Mouse (Mus musculus): ENCODE results near the gene Dock1. TPM values are rescaled to one million over a fixed set of nuclear protein-coding genes. Genes with fewer than 3 reads are reported as not detected.

Gene Dock1
- total RNA-seq, 1 experiment = 24.3 TPM

GRCm38 (mm10) chr7:134724841-134725240 is 54.4 kb downstream of the Dock1 start:
- in situ Hi-C loops (cut with MboI; ENCODE audit: low sequenced_read_pairs in 2 of 2, unreplicated experiment in 2 of 2) = no loop called here
- no peak overlapping the region for H3K4me3 ChIP-seq (ENCODE audit: insufficient read depth in 1 of 2, low read depth in 1 of 2, low read length in 2 of 2, poor library complexity in 1 of 2, severe bottlenecking in 1 of 2)
- no peak for DNase-seq (ENCODE audit: low read depth, low spot score)
- no peak overlapping the region for H3K27ac ChIP-seq (ENCODE audit: insufficient read depth, low read depth, low read length, poor library complexity, severe bottlenecking)
- no peaks in the 10 kb centered on the region for H3K9me3 ChIP-seq (ENCODE audit: control insufficient read depth, insufficient read depth, low read depth, low read length)
- H3K36me3 ChIP-seq (ENCODE audit: control insufficient read depth, insufficient read depth, low read length, poor library complexity, severe bottlenecking) = no peaks in the 10 kb centered on the region; the same call in 1 of the 2 replicates
- no peak overlapping the region for H3K9ac ChIP-seq (ENCODE audit: insufficient read depth, low read depth, low read length, poor library complexity, severe bottlenecking)
- TF ChIP-seq ZC3H11A (IDR thresholded peaks at IDR 0.05; ENCODE audit: borderline replicate concordance, low read depth, low read length) = no peak
- no peak for TF ChIP-seq ZNF384 (IDR thresholded peaks at IDR 0.05; ENCODE audit: low read depth, low read length)
- no peak for TF ChIP-seq CHD2 (IDR thresholded peaks at IDR 0.05; ENCODE audit: low read depth, low read length)
- no peak for TF ChIP-seq HCFC1 (IDR thresholded peaks at IDR 0.05; ENCODE audit: borderline replicate concordance, insufficient read depth, low read length)
- TF ChIP-seq MAFK (IDR thresholded peaks at IDR 0.05; ENCODE audit: insufficient read depth, low read depth, low read length) = no peak
- peaks cover 5 to 7% of the 10 kb centered on the region in 2 experiments; a peak in 3 of 4 replicates for H3K4me1 ChIP-seq (ENCODE audit: control insufficient read depth in 2 of 2, insufficient read depth in 2 of 2, low read length in 2 of 2, poor library complexity in 1 of 2)

DNA sequence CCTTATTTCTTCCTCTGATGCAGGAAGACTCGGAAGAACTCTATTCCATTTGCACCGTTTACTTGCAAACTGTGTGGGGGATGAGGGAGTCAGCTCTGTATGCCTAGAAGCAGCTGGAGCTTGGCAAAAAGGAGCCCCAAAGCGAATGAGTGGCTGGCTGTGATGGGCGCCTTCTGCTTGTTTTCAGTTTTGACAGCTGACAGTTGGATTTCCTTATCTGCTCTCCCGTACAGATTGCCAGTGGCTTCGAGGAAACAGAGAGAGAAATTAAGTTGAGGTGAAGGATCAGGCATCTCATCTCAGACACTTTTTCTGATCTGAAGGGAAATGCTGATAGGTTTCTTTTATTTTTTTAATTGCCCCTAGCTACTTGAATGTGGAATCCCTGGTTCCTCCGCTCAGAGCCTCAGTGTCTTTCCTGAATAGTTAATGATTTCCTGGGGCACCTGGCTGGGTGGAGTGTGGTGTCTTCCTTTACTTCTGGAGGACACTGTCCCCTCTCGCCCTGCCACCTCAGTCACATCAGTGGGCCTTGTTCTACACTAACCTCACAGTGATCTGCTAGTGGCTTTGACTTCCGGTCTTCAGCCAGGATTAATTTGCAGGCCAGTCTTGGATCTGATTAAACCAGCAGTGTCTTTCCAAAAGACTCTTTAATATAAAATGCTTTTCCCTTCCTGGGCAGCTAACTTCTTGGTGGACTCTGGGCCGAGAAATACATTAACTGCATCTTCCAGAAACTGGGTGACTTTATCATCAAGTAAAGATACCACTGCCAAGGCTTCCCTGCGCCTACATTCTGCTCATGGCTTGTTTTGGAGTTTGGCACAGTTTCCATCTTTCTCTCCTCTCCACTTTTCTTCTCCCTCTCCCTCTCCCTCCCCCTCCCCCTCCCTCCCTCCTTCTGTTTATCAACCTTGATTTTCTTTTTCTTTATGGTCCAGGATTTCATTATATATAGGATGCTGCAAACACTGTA is 55.4 kb downstream of the Dock1 start:
- Histone ChIP-seq H3K27ac (ENCODE audit: insufficient read depth, low read depth, low read length, poor library complexity, severe bottlenecking) (no peak overlapping the region), H3K9me3 (ENCODE audit: control insufficient read depth, insufficient read depth, low read depth, low read length) (no peaks in the 10 kb centered on the region), H3K4me1 (ENCODE audit: control insufficient read depth in 2 of 2, insufficient read depth in 2 of 2, low read length in 2 of 2, poor library complexity in 1 of 2) (peaks cover 5 to 7% of the 10 kb centered on the region in 2 experiments; a peak in 3 of 4 replicates), H3K9ac (ENCODE audit: insufficient read depth, low read depth, low read length, poor library complexity, severe bottlenecking) (no peak overlapping the region), H3K4me3 (ENCODE audit: insufficient read depth in 1 of 2, low read depth in 1 of 2, low read length in 2 of 2, poor library complexity in 1 of 2, severe bottlenecking in 1 of 2) (no peak overlapping the region), H3K36me3 (ENCODE audit: control insufficient read depth, insufficient read depth, low read length, poor library complexity, severe bottlenecking) (no peaks in the 10 kb centered on the region; the same call in 1 of the 2 replicates)
- TF ChIP-seq ZC3H11A (IDR thresholded peaks at IDR 0.05; ENCODE audit: borderline replicate concordance, low read depth, low read length) (no peak), CHD2 (IDR thresholded peaks at IDR 0.05; ENCODE audit: low read depth, low read length) (no peak), HCFC1 (IDR thresholded peaks at IDR 0.05; ENCODE audit: borderline replicate concordance, insufficient read depth, low read length) (no peak), ZNF384 (IDR thresholded peaks at IDR 0.05; ENCODE audit: low read depth, low read length) (no peak), MAFK (IDR thresholded peaks at IDR 0.05; ENCODE audit: insufficient read depth, low read depth, low read length) (no peak)
- no peak for DNase-seq (ENCODE audit: low read depth, low spot score)
- in situ Hi-C loops (cut with MboI; ENCODE audit: low sequenced_read_pairs in 2 of 2, unreplicated experiment in 2 of 2) = no loop called here

GRCm38 (mm10) chr7:134726530-134727258 is 56.2 kb downstream of the Dock1 start:
- Histone ChIP-seq H3K4me1 (ENCODE audit: control insufficient read depth in 2 of 2, insufficient read depth in 2 of 2, low read length in 2 of 2, poor library complexity in 1 of 2) (peaks cover 5 to 7% of the 10 kb centered on the region in 2 experiments; a peak in 3 of 4 replicates), H3K27ac (ENCODE audit: insufficient read depth, low read depth, low read length, poor library complexity, severe bottlenecking) (no peak overlapping the region), H3K9ac (ENCODE audit: insufficient read depth, low read depth, low read length, poor library complexity, severe bottlenecking) (no peak overlapping the region), H3K9me3 (ENCODE audit: control insufficient read depth, insufficient read depth, low read depth, low read length) (no peaks in the 10 kb centered on the region), H3K36me3 (ENCODE audit: control insufficient read depth, insufficient read depth, low read length, poor library complexity, severe bottlenecking) (no peaks in the 10 kb centered on the region; the same call in 1 of the 2 replicates), H3K4me3 (ENCODE audit: insufficient read depth in 1 of 2, low read depth in 1 of 2, low read length in 2 of 2, poor library complexity in 1 of 2, severe bottlenecking in 1 of 2) (no peak overlapping the region)
- TF ChIP-seq MAFK (IDR thresholded peaks at IDR 0.05; ENCODE audit: insufficient read depth, low read depth, low read length) (no peak), ZNF384 (IDR thresholded peaks at IDR 0.05; ENCODE audit: low read depth, low read length) (no peak), ZC3H11A (IDR thresholded peaks at IDR 0.05; ENCODE audit: borderline replicate concordance, low read depth, low read length) (no peak), HCFC1 (IDR thresholded peaks at IDR 0.05; ENCODE audit: borderline replicate concordance, insufficient read depth, low read length) (no peak), CHD2 (IDR thresholded peaks at IDR 0.05; ENCODE audit: low read depth, low read length) (no peak)
- no peak for DNase-seq (ENCODE audit: low read depth, low spot score)
- in situ Hi-C loops (cut with MboI; ENCODE audit: low sequenced_read_pairs in 2 of 2, unreplicated experiment in 2 of 2) = no loop called here

GRCm38 (mm10) chr7:134729348-134729747 is 58.9 kb downstream of the Dock1 start:
- Histone ChIP-seq H3K36me3 (ENCODE audit: control insufficient read depth, insufficient read depth, low read length, poor library complexity, severe bottlenecking) (no peaks in the 10 kb centered on the region; the same call in 1 of the 2 replicates), H3K9ac (ENCODE audit: insufficient read depth, low read depth, low read length, poor library complexity, severe bottlenecking) (no peak overlapping the region), H3K4me1 (ENCODE audit: control insufficient read depth in 2 of 2, insufficient read depth in 2 of 2, low read length in 2 of 2, poor library complexity in 1 of 2) (peaks cover 5 to 7% of the 10 kb centered on the region in 2 experiments; a peak in 3 of 4 replicates), H3K9me3 (ENCODE audit: control insufficient read depth, insufficient read depth, low read depth, low read length) (no peaks in the 10 kb centered on the region), H3K4me3 (ENCODE audit: insufficient read depth in 1 of 2, low read depth in 1 of 2, low read length in 2 of 2, poor library complexity in 1 of 2, severe bottlenecking in 1 of 2) (no peak overlapping the region), H3K27ac (ENCODE audit: insufficient read depth, low read depth, low read length, poor library complexity, severe bottlenecking) (no peak overlapping the region)
- in situ Hi-C loops (cut with MboI; ENCODE audit: low sequenced_read_pairs in 2 of 2, unreplicated experiment in 2 of 2) = no loop called here
- TF ChIP-seq ZC3H11A (IDR thresholded peaks at IDR 0.05; ENCODE audit: borderline replicate concordance, low read depth, low read length) (no peak), MAFK (IDR thresholded peaks at IDR 0.05; ENCODE audit: insufficient read depth, low read depth, low read length) (no peak), HCFC1 (IDR thresholded peaks at IDR 0.05; ENCODE audit: borderline replicate concordance, insufficient read depth, low read length) (no peak), ZNF384 (IDR thresholded peaks at IDR 0.05; ENCODE audit: low read depth, low read length) (no peak), CHD2 (IDR thresholded peaks at IDR 0.05; ENCODE audit: low read depth, low read length) (no peak)
- DNase-seq (ENCODE audit: low read depth, low spot score) = no peak

Measured in ES-E14 (cell line).